Mouse (Mus musculus) hindbrain, embryonic 14.5 days (tissue): ENCODE data around the gene Ctsw. TPM values are rescaled to one million over a fixed set of nuclear protein-coding genes. Genes with fewer than 3 reads are reported as not detected.
"Not testable (repeated sequence)": the region's sequence is repeated elsewhere in the genome, so short reads cannot be mapped to it uniquely, and the experiment has no call there.

Experiments used
- ATAC-seq: fragments of 200-750 bp; cut with Nextera tagmentation; 2 replicates; pipeline ENCODE4 v1.8.0; 2017; ENCODE audit warnings: moderate number of reproducible peaks, mild to moderate bottlenecking, moderate TSS enrichment, moderate library complexity; ENCODE audit not compliant: low FRiP score
- DNase-seq: peaks from one replicate; pipeline ENCODE4 v3.0.0-alpha.2; 2015; ENCODE audit warnings: low spot score
- H3K27ac ChIP-seq: fragments of 300-500 bp; sonication (generic); 2 replicates; pipeline ENCODE4 v1.5.1; 2014; ENCODE audit warnings: mild to moderate bottlenecking, moderate library complexity
- H3K27me3 ChIP-seq: fragments of 300-500 bp; sonication (generic); 2 replicates; pipeline ENCODE4 v1.6.1; 2014; ENCODE audit warnings: mild to moderate bottlenecking, low read length, mixed read lengths; ENCODE audit not compliant: control insufficient read depth, insufficient read depth
- H3K36me3 ChIP-seq: fragments of 300-500 bp; sonication (generic); replicated peaks from 2 replicates; pipeline ENCODE4 v1.6.1; 2014; ENCODE audit not compliant: control insufficient read depth, insufficient read depth
- H3K4me1 ChIP-seq: fragments of 300-500 bp; sonication (generic); replicated peaks from 2 replicates; pipeline ENCODE4 v1.6.1; 2014; ENCODE audit warnings: antibody characterized with exemption, low read length, mixed read lengths; ENCODE audit not compliant: control insufficient read depth, insufficient read depth
- H3K4me2 ChIP-seq: fragments of 300-500 bp; sonication (generic); replicated peaks from 2 replicates; pipeline ENCODE4 v1.6.1; 2014; ENCODE audit warnings: mild to moderate bottlenecking, moderate library complexity
- H3K4me3 ChIP-seq: fragments of 300-500 bp; sonication (generic); replicated peaks from 2 replicates; pipeline ENCODE4 v1.5.1; 2014; ENCODE audit warnings: mild to moderate bottlenecking, low read length
- H3K9ac ChIP-seq: fragments of 300-500 bp; sonication (generic); 2 replicates; pipeline ENCODE4 v1.6.1; 2014
- H3K9me3 ChIP-seq: fragments of 300-500 bp; sonication (generic); 2 replicates; pipeline ENCODE4 v1.6.1; 2016; ENCODE audit warnings: low read length; ENCODE audit not compliant: control insufficient read depth
- WGBS: fragments of 180-500 bp; shearing (Covaris S2); extraction: QIAGEN DNeasy Blood & Tissue Kit; methylation state at CpG from one replicate; pipeline ENCODE4 v1.1.7; 2014; 5-methylcytosine and 5-hydroxymethylcytosine counted together
- polyA plus RNA-seq: library from polyadenylated mRNA; unstranded; fragments of >200 nt; fragmentation: Nextera tagmentation; extraction: Ambion mirVana; gene quantifications from 2 replicates; pipeline ENCODE4 v1.2.1, GENCODE M21; 2014

Gene Ctsw
- polyA plus RNA-seq, 1 experiment from 2014 or later = 5.4 TPM

DNA sequence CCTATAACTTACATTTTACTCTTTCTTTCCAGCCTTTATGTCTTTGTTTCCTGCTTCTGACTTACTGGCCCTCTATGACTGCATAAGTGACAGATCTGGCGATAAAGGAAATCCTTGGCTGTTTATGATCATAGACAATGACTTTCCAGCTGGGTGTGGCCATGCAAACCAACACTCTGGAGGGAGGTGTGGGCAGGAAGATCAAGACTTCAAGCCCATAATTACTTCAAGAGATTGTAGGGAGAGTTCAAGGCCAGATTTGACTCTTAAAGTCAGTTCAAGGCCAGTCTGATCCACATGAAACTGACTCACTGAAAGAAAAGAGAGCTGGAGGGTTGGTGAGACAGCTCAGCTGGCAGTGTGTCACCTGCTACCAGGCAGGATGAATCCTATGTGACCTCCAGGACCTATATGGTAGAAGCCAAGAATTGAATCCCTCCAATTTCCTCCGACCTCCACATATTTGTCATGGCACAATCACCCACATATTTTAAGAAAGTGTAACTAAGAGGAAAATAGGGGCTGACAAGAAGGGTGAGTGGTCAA is 32.1 kb upstream of the Ctsw start:
- Histone ChIP-seq H3K9ac (no peak overlapping the region), H3K9me3 (no peaks in the 10 kb centered on the region), H3K4me3 (no peak overlapping the region), H3K4me1 (no peaks in the 10 kb centered on the region), H3K4me2 (no peak overlapping the region), H3K27ac (no peak overlapping the region), H3K27me3 (no peaks in the 10 kb centered on the region), H3K36me3 (peaks cover 50% of the 10 kb centered on the region)
- WGBS = 93% methylated on average over 2 of the region's 2 CpGs
- DNase-seq = no peak
- no peak for ATAC-seq

DNA sequence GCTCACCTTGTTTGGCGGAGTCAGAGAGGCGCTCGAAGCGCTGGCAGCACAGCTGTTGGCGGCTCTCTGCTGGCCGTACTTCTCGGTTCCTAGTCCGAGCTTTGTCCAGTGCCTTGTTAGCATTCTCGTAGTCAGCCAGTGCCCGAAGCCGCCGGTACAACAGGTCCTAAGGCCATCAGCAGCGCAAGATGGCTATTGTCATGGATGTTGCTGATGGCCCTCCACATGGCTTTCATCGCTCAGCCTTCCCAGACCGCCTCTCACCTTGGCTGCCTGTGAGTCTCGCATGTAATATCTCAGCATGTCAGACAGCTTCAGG is 27.7 kb upstream of the Ctsw start:
- H3K9ac ChIP-seq = no peak overlapping the region
- no peak overlapping the region for H3K27ac ChIP-seq
- H3K4me2 ChIP-seq = no peak overlapping the region
- ATAC-seq (no peak), DNase-seq (no peak)
- H3K9me3 ChIP-seq = no peaks in the 10 kb centered on the region
- 86% methylated on average over 16 of the region's 16 CpGs for WGBS
- H3K36me3 ChIP-seq = peaks cover 74% of the 10 kb centered on the region
- no peaks in the 10 kb centered on the region for H3K27me3 ChIP-seq
- H3K4me3 ChIP-seq = no peak overlapping the region
- peaks cover 12% of the 10 kb centered on the region; the same call in 1 of the 2 replicates for H3K4me1 ChIP-seq

DNA sequence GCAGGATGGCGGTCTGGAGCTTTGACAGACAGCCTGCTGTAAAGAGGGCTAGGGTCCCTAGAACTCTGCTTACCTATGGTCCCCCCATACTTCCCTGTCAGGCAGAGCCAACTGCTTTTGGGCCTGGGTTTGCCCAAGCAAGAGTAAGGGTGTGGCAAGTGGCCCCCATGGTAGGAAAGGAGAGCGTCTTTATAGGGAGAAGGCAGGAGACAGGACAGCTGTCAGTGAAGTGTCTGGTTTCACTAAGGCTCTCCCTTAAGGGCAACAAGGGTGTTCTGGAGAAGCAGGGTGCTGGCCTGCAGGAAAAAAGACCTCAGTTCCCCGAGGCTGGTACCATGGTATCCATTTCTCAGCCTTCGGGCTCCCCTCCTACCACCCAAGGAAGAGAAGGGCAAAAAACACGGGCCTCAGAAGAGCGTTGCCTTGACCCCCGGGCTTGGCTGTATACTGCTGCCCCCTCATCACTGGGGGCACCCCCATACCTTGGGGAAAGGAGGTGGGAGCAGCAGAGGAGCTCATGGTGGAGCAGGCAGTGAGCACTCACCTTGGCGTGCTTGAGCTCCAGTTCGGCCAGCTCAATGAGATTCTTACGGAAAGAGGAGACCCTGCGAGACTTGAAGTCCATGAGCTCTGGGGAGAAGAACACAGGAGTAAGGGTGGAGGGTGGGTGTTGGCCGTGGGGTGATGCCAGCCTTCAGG is 27.2 kb upstream of the Ctsw start:
- H3K9ac ChIP-seq = no peak overlapping the region
- H3K4me1 ChIP-seq = peaks cover 12% of the 10 kb centered on the region; the same call in 1 of the 2 replicates
- H3K9me3 ChIP-seq = no peaks in the 10 kb centered on the region
- no peak overlapping the region for H3K4me3 ChIP-seq
- no peak overlapping the region for H3K27ac ChIP-seq
- peaks cover 74% of the 10 kb centered on the region for H3K36me3 ChIP-seq
- ATAC-seq = no peak
- no peaks in the 10 kb centered on the region for H3K27me3 ChIP-seq
- H3K4me2 ChIP-seq = no peak overlapping the region
- DNase-seq = no peak
- 89% methylated on average over 12 of the region's 12 CpGs for WGBS

DNA sequence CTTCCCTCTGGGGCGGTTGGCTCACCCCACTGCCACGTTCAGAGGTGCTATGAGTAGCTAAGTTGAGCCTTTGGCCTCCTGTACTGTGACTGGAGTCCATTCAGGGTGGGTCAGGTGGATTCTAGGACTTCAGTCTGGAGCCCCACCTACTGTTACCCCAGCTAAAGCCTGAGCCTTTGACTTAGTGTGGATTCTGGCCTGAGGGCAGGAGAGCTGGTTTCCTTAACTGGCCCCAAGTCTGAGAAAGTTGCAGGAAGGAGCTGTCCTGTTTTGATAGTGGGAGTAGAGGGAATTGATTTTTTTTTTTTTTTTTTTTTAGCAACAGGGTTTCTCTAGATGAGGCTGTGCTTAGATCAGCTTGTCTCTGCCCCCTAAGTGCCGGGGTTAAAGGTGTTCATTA is 26.0 kb upstream of the Ctsw start:
- Histone ChIP-seq H3K9ac (no peak overlapping the region), H3K27me3 (no peaks in the 10 kb centered on the region), H3K4me3 (no peak overlapping the region), H3K27ac (no peak overlapping the region), H3K36me3 (peaks cover 69% of the 10 kb centered on the region), H3K9me3 (no peaks in the 10 kb centered on the region), H3K4me2 (no peak overlapping the region), H3K4me1 (peaks cover 19% of the 10 kb centered on the region)
- 94% methylated on average over 3 of the region's 3 CpGs for WGBS
- DNase-seq (no peak), ATAC-seq (no peak)

DNA sequence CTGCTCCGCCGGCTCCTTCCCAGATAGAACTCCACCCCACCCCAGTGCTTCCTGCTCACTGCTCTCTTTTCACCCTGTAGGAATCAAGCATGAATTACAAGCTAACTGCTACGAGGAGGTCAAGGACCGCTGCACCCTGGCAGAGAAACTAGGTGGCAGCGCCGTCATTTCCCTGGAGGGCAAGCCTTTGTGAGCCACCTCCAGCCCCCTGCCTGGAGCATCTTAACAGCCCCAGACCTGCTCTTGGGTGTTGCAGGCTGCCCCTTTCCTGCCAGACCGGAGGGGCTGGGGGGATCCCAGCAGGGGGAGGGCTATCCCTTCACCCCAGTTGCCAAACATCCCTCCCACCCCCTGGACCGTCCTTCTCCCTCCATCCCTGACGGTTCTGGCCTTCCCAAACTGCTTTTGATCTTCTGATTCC is 25.0 kb upstream of the Ctsw start:
- Histone ChIP-seq H3K4me1 (peaks cover 21% of the 10 kb centered on the region), H3K36me3 (peaks cover 66% of the 10 kb centered on the region), H3K4me2 (0 out of 2 replicates have a peak overlapping the region, but pooled peaks have one; percentile 86)
- 58% methylated on average over 9 of the region's 9 CpGs for WGBS
- not testable (repeated sequence) for H3K27me3 ChIP-seq, DNase-seq, ATAC-seq, H3K9ac ChIP-seq, H3K4me3 ChIP-seq, H3K9me3 ChIP-seq, H3K27ac ChIP-seq

DNA sequence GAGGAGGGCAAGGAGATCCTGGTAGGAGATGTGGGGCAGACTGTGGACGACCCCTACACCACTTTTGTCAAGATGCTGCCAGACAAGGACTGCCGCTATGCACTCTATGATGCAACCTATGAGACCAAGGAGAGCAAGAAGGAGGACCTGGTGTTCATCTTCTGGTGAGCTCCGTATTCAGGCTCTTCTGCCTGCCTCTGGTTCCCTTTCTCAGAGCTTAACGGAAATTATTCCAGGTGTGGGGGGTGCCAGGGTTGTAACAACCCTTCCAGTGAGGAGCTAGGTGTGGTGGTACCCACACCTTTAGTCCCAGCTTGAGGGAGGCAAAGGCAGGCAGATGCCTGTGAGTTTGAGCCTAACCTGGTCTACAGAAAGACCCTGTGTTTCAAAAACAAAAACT is 24.3 kb upstream of the Ctsw start:
- WGBS = 92% methylated on average over 4 of the region's 4 CpGs
- Histone ChIP-seq H3K4me1 (peaks cover 21% of the 10 kb centered on the region), H3K9me3 (no peaks in the 10 kb centered on the region), H3K4me2 (peak overlapping the region; percentile 86; the same call in 1 of the 2 replicates), H3K36me3 (peaks cover 60% of the 10 kb centered on the region), H3K27ac (no peak overlapping the region), H3K9ac (no peak overlapping the region), H3K4me3 (no peak overlapping the region), H3K27me3 (no peaks in the 10 kb centered on the region)
- DNase-seq (no peak), ATAC-seq (no peak)

DNA sequence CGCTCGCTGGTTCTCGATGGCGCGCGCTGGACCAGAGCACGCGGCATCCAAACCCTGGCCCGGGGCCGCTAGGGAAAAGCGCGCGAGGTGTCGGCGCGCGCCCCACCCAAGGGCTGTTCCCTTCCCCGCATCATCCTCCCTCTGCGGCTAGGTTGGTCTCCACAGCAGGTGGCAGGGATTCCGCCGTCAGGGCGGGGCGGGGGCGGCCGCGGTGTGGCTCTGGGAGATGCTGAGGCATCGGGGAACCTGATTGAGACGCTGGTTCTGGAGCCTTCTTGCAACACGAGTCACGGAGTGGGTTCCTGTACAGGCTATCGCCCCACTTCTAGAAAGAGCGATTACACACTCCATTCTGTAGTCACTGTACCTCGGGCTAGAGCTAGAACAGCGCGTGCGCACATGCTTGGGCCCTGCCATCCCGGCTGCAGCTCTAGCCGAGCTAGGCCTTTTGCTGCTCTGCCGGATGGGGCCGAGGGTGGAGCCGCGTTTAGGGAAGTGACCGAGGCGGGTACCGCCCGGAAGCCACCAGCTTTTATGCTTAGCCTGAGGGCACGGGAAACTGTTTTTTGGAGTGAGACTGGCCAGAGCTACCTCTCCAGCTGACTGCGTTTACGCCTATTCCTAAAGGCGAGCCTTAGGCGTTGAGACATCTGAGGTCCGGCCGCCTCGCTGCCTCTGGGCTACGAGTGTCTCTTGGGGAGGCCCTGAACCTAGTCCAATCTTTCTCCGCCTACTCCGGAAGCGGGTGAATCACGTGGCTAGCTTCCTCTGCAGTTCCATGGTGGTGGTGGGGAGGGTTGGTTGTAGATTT is 22.8 kb upstream of the Ctsw start:
- ATAC-seq (peak; percentile 44), DNase-seq (peak; percentile 75)
- Histone ChIP-seq H3K4me2 (peak overlapping the region; percentile 86), H3K4me3 (peak overlapping the region; percentile 77), H3K27ac (peak overlapping the region; percentile 99), H3K4me1 (peaks cover 30% of the 10 kb centered on the region), H3K9ac (peak overlapping the region; percentile 93), H3K36me3 (peaks cover 44% of the 10 kb centered on the region), H3K9me3 (no peaks in the 10 kb centered on the region), H3K27me3 (no peaks in the 10 kb centered on the region)
- under 1% methylated on average over 58 of the region's 59 CpGs for WGBS

DNA sequence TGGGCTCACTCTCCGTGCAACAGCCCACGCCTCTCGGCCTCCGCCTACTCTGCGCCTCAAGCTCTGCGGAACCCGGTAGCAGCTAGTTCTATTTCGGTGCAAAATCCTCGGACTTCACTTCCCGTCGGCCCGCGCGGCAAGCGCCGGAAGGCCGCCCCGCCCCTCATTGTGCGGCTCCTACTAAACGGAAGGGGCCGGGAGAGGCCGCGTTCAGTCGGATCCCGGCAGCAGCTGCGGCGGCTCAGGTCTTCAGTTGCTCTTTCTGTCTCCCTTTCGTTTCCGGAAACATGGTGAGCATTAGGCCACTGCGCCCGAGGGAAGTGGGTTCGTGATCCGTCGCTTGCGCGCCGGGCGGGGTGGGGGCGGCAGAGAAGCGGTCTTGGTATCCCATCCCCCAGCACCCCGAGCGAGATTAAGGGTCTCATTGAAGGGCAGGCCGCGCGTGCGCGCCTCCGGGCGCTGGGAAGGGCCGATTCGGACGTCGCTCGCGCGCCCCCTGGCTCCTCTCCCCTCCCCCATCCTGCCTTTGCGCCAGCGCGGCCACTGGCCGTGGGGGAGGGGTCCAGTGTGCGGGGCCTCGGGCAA is 22.1 kb upstream of the Ctsw start, which contains the start of gene Cfl1:
Gene Cfl1, plus strand, starts transcription at position 143 of the 585 bp plus-strand sequence.
- under 1% methylated on average over 59 of the region's 62 CpGs for WGBS
- peak; percentile 94 for DNase-seq
- peaks cover 30% of the 10 kb centered on the region for H3K4me1 ChIP-seq

DNA sequence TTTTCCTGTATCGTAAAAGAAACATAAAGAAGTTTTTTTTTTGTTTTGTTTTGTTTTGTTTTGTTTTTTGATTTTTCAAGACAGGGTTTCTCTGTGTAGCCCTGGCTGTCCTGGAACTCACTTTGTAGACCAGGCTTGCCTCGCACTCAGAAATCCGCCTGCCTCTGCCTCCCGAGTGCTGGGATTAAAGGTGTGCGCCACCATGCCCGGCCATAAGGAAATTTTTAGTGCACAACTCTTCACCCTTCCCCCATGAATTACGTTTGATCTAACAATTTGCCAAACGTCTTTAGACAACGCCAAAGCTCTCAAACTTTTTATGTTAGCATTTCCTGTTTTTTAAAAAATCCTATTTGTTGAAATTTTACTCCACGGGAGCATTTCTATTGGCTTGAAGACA is 21.4 kb upstream of the Ctsw start:
- H3K4me3 ChIP-seq = peak overlapping the region; percentile 77; the same call in 1 of the 2 replicates
- not testable (repeated sequence) for ATAC-seq, H3K9me3 ChIP-seq, H3K9ac ChIP-seq, DNase-seq, H3K27me3 ChIP-seq
- peak overlapping the region; percentile 99 for H3K27ac ChIP-seq
- peaks cover 30% of the 10 kb centered on the region for H3K4me1 ChIP-seq
- 51% methylated on average over 10 of the region's 10 CpGs for WGBS
- peak overlapping the region; percentile 86 for H3K4me2 ChIP-seq
- H3K36me3 ChIP-seq = peaks cover 43% of the 10 kb centered on the region

More for the DNA sequence above, 22.1 kb upstream of the Ctsw start, which contains the start of gene Cfl1:
- Histone ChIP-seq H3K9me3 (no peaks in the 10 kb centered on the region), H3K4me3 (peak within 1 kb of the TSS; percentile 77), H3K27ac (peak within 1 kb of the TSS; percentile 99), H3K27me3 (no peaks in the 10 kb centered on the region), H3K4me2 (peak within 1 kb of the TSS; percentile 86), H3K36me3 (peaks cover 43% of the 10 kb centered on the region), H3K9ac (peak within 1 kb of the TSS; percentile 93)
- ATAC-seq = peak; percentile 76
